Mouse (Mus musculus): ENCODE measurements at regions not wholly inside any gene's neighbourhood (a gene's known extent, or its start where the extent isn't known, plus 50 kb on each side); places are given as distances from the start of the nearest gene placed in this dataset.
"Not testable (repeated sequence)": the region's sequence is repeated elsewhere in the genome, so short reads cannot be mapped to it uniquely, and the experiment has no call there.

DNA sequence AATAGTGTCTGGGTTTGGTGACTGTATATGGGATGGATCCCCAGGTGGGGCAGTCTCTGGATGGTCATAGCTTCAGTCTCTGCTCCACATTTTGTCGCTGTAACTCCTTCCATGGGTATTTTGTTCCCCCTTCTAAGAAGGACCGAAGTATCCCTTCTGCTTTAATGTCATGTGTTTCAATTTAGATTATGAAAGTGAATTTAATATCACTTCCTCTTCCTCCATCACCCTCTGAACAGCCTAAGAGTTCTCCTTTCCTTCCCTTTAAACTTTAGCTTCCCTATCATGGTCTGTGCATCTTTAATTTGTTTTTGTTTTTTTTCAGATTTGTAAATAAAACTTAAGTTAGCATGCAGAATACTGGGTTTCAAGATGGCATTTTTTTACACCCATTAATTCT, 211.0 kb upstream of the Phyhipl start:
- DNase-seq = no peak

DNA sequence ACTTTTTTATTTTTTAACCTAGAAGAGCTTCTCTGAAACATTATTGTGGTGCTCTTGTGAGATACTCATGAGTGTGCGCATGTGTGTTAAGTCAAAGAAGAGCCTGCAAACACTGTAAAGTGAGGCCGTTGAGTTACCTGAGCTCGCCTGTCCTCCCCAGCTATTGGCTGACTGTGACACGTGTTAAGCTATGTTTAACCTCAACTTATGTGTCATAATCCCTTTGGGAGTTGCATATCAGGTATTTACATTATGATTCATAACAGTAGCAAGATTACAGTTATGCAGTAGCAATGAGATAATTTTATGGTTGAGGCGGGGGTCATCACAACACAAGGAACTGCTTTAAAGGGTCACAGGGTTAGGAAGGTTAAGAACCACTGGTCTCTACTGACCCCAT, 208.9 kb upstream of the Phyhipl start:
- no peak for DNase-seq

DNA sequence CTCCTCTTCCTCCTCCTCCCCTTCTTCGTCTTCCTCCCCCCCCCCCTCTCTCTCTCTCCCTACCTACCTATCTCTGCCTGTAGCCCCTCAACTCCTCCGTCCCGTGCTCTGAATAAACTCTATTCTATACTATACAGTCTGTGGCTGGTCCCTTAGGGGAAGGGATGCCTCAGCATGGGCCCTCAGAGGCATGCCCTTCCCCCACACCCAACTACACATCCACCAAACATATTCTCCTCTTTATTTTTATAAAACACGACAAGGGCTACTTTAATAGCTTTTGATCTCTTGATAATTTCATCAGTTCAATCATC, 206.2 kb upstream of the Phyhipl start:
- no peak for DNase-seq

GRCm38 (mm10) chr10:70861131-70862021, 205.6 kb upstream of the Phyhipl start:
- no peak for DNase-seq

DNA sequence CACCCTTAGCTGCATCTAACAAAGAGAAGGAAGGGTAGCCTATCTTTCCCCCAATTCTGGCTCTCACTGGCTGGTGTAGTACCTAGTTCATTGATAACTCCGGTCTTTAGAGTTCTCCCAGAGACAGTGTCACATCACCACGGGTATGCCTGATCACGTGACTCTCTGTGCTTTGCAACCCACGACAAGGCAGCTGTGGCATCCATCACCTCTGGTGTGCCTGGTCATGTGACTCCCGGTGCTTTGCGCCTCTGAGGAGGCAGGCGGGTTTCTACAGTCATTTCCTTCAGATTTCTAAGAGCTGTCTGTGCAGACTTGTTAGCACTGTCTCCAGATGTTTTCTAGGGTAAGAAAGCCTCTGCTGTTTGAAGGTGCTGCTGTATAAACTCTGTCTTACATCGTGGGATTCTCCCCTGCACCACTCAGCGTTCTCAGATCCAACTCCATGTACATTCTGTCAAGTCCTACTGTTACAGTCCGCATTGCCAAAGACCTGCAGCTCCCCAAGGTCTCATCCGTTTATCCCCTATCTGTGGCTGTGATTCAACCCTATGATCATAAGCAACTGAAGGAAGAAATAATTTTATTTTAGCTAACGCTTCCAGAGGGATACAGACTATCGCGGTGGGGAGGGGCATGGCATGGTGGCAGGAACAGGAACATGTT, 201.5 kb upstream of the Phyhipl start:
- no peak for DNase-seq

GRCm38 (mm10) chr10:70855948-70856347, 200.2 kb upstream of the Phyhipl start:
- DNase-seq = no peak

- no peak for DNase-seq
Observed at GRCm38 (mm10) chr10:70853614-70854013, 197.8 kb upstream of the Phyhipl start.

- DNase-seq = no peak
Observed at GRCm38 (mm10) chr10:70848141-70848540, 192.4 kb upstream of the Phyhipl start.

DNA sequence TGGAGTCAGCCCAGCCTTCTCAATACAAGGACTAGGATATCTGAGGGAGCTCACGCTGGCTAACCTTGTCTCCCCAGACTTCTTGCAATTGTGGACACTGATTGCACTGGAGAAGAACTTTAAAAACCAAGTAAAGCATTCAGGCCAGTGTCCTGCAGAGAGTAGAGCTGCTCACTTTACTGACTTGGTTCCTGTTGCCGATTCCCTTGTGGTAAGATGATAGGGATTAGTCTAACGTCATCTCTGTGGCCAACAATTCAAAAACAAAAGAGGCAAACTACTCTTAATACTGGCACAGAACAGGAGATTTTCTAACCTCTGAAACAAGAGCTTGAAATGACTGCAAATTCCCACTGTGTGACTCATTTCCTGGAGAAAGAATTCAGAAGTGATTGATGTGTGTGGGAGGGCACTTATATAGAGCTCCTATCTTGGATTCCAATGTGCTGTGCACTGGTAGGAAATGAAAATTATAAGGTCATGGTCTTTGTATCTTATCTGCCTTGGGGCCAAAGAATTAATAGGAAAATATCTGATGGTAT, 191.6 kb upstream of the Phyhipl start:
- DNase-seq = no peak

DNA sequence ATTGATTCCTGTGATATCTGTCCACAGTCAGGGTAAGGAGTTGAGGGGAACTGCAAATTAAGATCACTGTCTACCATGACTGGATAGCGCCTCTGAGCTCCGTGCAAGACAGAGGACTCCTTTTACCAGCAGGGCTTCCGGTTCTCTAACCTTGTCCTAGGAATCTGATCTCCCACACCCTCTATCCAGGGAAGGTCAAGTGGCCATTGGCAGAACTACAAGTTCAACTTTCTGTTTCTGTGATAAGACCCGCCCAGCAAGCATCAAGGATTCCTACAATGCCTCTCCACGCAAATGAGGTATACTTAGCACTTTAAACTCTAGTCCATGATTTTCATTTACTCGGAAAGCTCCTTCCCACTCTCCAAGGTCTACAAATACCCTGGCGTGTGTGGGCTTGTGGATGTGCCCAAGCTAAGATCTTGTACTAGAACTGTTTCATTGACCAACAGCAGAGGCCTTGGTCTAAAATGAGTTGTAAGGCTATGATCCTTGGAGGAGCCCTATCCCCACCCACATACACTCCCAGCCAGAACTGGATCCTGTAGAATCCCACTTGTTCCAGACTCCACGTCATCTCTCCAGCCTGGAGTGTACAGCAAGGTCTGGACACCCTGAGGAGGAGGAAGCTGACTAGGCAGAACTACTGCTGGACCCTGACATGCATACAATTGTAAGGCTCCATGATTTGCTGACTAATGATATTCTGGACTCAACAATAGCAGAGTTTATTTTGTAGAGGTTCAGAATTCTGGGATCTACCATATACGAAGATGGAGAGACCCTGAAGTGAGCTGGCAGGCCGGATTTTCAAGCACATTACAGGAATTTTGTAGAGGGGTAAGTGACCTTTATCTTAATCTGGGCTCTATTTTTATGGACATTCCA, 190.8 kb upstream of the Phyhipl start:
- DNase-seq = no peak

DNA sequence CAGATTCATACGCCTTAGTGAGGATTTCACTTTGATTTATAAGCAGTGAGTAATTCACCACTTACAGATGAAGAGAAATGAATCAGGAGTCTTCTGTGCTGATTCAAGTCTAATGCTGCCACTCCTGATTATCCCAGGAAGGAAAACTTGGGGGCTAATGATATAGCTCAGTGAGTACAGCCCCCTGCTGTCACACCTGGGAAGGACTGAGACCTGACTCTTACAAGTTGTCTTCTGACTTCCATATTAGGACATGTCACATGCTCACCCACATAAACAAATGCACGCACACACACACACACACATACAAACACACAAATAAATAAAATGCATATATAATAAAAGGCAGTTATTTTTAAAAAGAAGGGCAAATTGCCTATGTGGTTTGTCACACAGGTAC, 188.1 kb upstream of the Phyhipl start:
- DNase-seq = no peak

DNA sequence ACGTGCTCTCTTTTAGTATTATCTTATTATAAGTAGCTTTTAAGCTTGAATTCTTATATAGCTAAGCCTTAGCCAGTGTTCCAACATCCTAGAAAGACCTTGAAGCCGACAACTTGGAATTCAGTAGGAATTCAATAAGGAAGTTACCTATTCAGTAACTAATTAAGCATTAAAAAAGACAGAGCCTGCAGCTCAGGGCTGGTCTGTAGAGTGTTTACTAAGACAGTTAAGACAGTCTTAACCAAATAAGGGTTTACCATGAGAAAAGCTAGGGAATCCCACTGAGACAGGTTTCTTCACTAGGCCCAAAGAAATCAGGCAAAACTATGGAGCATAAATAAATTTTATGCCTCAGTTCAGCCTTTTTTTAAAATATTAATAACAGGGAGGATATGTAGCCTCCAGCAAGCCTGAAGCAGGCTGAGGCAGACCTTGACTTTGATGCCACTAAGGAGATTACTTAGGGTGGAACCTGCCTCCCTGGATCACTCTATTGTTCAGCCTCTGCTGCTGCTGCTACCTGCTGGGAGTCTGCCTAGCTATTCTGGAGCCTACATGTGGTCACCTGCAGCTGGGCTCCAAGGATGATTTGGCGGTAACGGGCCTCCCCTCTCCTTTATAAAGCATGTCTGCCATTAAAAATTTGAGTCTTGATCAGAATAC, 186.5 kb upstream of the Phyhipl start:
- no peak for DNase-seq

GRCm38 (mm10) chr10:70841179-70841578, 185.4 kb upstream of the Phyhipl start:
- DNase-seq = not testable (repeated sequence)

DNA sequence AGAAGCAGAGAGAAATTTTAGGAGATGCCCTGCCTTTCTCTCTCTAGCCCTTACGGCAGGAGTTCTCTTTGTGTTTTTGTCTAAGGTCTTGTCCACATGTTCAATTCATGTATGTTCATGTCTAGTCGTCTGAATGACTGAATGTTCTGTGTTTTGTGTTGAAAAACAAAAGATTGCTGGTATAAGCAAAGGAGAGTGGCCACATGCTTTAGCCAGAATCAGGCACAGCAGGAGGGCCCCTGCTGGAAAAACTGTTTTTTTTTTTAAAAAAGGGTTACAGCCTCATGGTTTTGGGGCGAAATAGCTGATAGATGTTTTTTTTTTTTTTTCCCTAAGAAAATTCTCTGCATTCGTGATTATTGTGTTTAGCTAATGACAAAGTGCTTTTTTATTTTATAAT, 182.4 kb upstream of the Phyhipl start:
- DNase-seq = no peak

DNA sequence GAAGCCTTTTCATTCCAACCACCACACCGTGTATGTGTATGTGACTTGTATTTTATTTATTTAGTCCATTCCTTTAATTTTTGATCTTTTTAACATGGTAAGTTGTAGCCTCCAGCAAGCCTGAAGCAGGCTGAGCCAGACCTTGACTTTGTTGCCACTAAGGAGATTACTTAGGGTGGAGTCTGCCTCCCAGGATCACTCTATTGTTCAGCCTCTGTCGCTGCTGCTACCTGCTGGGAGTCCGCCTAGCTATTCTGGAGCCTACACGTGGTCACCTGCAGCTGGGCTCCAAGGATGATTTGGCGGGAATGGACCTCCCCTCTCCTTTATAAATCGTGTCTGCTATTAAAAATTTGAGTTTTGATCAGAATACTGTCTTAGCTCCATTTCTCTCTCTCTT, 181.6 kb upstream of the Phyhipl start:
- no peak for DNase-seq

GRCm38 (mm10) chr10:70832616-70833015, 176.9 kb upstream of the Phyhipl start:
- no peak for DNase-seq

GRCm38 (mm10) chr10:70828217-70828616, 172.5 kb upstream of the Phyhipl start:
- no peak for DNase-seq

DNA sequence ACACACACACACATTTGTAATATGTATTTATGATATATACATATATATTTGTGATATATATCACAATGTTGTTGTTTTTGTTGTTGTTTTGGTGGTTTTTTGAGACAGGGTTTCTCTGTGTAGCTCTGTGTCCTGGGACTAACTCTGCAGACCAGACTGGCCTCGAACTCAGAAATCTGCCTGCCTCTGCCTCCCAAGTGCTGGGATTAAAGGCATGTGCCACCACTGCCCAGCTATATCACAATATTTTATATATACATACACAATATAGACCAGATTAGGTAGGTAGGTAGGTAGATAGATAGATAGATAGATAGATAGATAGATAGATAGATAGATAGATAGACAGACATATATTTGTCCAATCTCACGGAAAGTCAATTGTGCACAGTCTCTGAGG, 171.8 kb upstream of the Phyhipl start:
- not testable (repeated sequence) for DNase-seq

DNA sequence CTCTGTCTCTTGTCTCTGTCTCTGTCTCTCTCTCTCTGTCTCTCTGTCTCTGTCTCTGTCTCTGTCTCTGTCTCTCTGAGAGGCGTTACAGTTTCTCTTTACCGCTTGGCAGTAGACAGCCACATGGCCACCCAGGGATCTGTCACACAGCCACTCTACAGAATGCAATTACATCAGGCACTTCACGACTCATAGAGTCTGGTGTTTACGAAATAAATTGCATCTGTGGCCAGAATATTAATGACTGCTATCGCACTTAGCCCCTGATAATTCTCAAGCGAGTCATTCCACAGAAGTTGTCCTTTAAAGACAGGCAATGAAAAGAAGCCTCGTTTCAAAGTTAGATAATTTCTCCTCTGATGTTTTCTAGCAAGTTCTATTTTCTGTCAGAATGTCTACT, 170.9 kb upstream of the Phyhipl start:
- no peak for DNase-seq

DNA sequence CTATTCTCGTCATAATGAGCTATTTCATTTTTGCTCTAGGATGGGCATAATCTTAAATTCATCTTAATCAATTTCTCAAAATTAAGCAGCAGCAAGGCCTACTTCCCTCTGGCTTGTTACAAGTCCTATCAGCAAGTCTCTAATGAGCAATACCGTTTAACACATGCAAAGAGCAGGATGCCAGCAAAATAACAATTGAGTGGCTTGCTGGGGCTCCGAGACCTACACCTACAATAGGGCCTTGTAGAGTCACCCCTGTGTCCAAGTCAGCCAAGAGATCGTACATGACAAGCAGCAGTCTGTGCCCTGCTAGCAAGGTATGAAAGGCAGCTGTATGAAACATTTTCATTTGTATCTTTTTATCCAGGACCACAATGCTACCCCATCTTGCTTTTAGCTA, 169.7 kb upstream of the Phyhipl start:
- DNase-seq = no peak

DNA sequence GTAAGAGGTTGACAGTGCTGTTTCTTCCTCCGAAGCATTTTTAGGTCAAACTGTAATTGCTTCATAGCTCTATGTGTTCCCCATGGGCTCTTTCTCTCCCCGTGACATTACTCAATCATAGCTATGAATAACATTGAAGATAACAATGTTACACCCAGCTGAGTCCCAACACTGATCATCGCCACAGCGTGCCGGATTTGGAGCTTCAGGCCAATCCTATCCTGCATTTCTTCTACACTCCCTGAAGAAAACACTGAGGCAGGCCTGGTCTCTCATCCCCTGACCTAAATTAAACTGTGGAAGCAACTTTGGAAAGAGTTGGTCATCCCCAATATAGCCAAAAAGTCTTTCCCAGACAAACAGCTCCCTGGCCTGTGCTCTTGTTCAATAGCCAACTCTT, 168.7 kb upstream of the Phyhipl start:
- DNase-seq = no peak

DNA sequence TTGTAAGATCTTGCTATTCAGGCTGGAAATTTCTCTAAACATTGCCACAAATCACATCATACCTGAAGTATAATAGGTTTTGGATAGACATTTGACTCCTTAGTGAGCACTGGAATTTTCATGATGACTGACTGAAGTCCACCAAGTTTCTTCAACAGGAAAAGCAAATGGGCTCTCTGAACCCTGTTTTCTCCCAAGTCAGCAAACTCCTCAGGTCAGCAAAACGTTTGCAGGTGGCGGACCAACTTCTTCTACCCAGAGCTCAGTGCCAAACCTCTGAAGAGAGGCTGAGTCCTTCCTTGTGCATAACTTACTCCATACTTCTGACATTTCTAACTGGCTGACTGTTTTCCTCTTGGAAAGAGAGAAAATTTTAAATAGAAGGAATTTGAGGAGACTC, 164.2 kb upstream of the Phyhipl start:
- DNase-seq = no peak

Data from kidney, adult 11 months (tissue).